Mouse (Mus musculus) embryo, embryonic 10 days (tissue): ENCODE results near the gene Olfr376.

ENCODE experiments used
- DNase-seq: peaks from one replicate; pipeline ENCODE4 v3.0.0-alpha.2; 2015; ENCODE audit warnings: low spot score

Gene Olfr376

GRCm38 (mm10) chr11:73370946-73371345 is at the start of gene Olfr376:
Gene Olfr376, plus strand, starts transcription at chr11:73371246.
- DNase-seq, result no peak

GRCm38 (mm10) chr11:73323906-73324830 is 46.9 kb upstream of the Olfr376 start:
- no peak for DNase-seq

GRCm38 (mm10) chr11:73326485-73326886 is 44.6 kb upstream of the Olfr376 start:
- DNase-seq, result no peak

GRCm38 (mm10) chr11:73327361-73327760 is 43.7 kb upstream of the Olfr376 start:
- no peak for DNase-seq

GRCm38 (mm10) chr11:73329442-73329841 is 41.6 kb upstream of the Olfr376 start, which contains the start of the genes Aspa, Gm49340 and Spata22:
Gene Aspa, minus strand, starts transcription at chr11:73329596.
Gene Gm49340, plus strand, starts transcription at chr11:73329741.
Gene Spata22, plus strand, starts transcription at chr11:73329741.
- DNase-seq, result no peak

- DNase-seq, result no peak
Observed at GRCm38 (mm10) chr11:73333357-73333756, 37.7 kb upstream of the Olfr376 start.

GRCm38 (mm10) chr11:73336919-73337318 is 34.1 kb upstream of the Olfr376 start:
- DNase-seq, result no peak

GRCm38 (mm10) chr11:73350483-73350882 is 20.6 kb upstream of the Olfr376 start, which contains the start of gene Olfr20:
Gene Olfr20, plus strand, starts transcription at chr11:73350783.
- no peak for DNase-seq

- DNase-seq, result no peak
Observed at GRCm38 (mm10) chr11:73395374-73395773, 24.3 kb downstream of the Olfr376 start.

- no peak for DNase-seq
Observed at GRCm38 (mm10) chr11:73399514-73399913, 28.5 kb downstream of the Olfr376 start, which contains the start of gene Olfr1. Gene Olfr1, minus strand, starts transcription at chr11:73399614.
